Mouse (Mus musculus) gastrocnemius, postnatal 4 days (tissue): Measurements from ENCODE around the gene Cyp27a1. TPM values are rescaled to one million over a fixed set of nuclear protein-coding genes. Genes with fewer than 3 reads are reported as not detected.

Experiments used
- DNase-seq, 2 experiments: peaks; one replicate each; pipeline ENCODE4 v3.0.0; 2021 to 2022; ENCODE audit warnings: low spot score in 2 of 2, mixed read lengths in 2 of 2
- total RNA-seq, 2 experiments: library from RNA; stranded (reverse); gene quantifications; 2 replicates each; pipeline ENCODE4 v1.2.3; 2021

Cyp27a1 gene
- total RNA-seq, 2 experiments from 2014 or later = 6.5 to 6.7 TPM

DNA sequence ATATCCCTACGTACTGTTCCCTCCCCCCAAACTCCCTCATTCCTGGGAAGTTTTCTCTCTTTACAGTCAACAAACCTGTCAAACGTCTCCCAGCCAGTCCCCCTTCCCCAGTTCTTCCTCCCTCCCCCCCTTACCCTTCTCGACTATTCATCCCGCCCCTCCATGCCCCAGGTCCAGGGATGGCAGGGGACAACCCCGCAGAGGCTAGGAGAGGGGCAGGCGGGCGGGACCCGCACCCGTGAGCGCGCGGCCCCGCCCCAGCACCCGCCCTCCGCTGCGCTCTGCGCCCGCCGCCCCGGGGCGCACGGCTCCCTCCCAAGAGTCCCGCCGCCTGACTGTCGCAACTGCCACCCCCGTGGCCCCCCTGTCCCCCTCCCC, 58.1 kb downstream of the Cyp27a1 start:
- DNase-seq = no peak

DNA sequence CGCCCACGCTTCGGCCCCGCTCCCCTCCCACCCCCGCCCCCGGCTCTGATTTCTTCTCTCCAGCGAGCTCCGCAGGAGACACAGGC, 58.3 kb downstream of the Cyp27a1 start, which contains the start of gene Wnt6:
Wnt6 (plus strand) TSS at position 48 of the 86 bp plus-strand sequence.
- no peak for DNase-seq

GRCm38 (mm10) chr1:74771931-74772620, 58.7 kb downstream of the Cyp27a1 start:
- no peak for DNase-seq

- DNase-seq = peak in 1 of 2 experiments; percentile 76
Measured at GRCm38 (mm10) chr1:74773136-74773535, 59.8 kb downstream of the Cyp27a1 start.

DNA sequence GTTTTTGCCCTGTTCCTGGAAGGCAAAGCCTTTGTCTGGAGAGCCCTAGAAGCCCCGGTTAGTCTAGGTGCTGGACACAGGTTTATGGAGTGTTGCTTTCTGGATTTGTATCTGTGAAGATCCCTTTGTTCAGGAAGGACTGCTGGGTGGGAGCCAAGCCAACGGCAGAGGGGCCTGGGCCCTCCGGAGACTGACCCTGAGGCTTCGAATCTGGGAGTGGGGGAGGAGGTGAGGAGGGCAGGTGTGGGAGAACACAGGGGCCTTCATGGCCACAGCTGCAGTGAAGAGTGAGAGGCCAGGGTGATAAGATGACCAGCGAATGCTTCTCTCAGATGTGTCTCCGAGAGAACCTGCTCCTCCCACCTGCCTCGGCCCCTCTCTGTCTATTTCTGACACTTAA, 60.7 kb downstream of the Cyp27a1 start:
- DNase-seq = no peak

GRCm38 (mm10) chr1:74775816-74776215, 62.4 kb downstream of the Cyp27a1 start:
- no peak for DNase-seq

DNA sequence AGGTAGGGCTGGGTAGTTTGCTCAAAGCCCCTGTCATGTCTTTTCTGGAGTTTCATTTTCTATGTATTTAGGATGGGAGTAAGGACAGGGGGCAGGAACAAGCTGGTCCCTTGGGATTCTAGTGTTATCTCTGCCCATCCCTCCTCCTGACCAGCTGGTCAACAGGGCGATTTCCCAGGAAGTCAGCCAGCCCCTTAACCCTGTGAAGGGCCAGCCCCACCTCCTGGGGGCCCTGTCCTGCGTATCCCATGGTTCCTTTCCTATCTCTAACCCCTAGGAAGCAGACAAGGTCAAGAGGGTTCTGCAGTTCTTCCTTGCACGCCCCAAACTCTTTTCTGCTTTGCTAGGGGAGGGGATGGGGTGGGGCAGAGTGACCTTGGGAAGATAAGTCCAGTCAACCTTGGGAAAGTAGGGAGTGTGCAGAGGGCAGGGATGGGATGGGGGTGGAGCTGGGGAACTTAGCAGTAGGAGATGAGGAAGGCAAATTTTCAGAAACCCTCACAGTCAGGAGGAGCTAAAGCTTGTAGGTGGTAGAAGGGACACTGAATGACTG, 65.6 kb downstream of the Cyp27a1 start:
- no peak for DNase-seq

DNA sequence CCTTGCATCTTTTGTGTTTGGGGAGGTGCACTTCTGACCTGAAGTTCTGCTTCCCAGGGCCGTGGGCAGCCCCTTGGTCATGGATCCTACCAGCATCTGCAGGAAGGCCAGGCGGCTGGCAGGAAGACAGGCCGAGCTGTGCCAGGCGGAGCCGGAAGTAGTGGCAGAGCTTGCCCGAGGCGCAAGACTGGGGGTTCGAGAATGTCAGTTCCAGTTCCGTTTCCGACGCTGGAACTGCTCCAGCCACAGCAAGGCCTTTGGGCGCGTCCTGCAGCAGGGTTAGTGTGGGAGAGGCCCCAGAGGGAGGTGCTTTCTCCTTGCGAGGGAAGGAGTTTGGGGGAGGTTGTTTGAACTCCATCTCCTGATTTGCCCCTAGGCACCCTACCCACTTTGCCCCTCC, 68.7 kb downstream of the Cyp27a1 start:
- no peak for DNase-seq

DNA sequence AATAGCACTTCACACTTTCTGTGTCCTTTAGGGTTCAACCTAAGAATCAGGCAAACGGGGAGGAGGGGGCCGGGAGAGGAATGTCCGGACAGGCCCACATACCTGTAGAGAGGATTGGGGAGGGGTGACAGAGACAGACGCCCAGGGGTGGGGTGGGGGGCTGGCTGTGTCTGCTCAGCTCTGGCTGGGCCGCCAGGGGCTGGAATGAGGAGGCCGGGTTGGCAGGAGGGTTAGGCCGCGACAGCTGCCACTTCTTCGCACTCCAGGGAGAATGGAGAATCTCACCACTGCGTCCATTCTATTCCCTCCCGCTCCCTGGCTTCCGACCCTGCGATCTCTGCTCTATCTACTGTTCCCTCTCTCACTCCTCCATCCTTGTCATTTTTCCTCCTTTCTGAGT, 70.2 kb downstream of the Cyp27a1 start:
- DNase-seq = no peak

GRCm38 (mm10) chr1:74784041-74784759, 70.8 kb downstream of the Cyp27a1 start:
- DNase-seq = peak in 1 of 2 experiments; percentile 71

Other genes with a start within 250 kb of the Cyp27a1 start
- gene Cnot9, start 207.5 kb upstream of the Cyp27a1 start, total RNA-seq = 10 to 100 TPM; 30.0 to 30.2 TPM
- gene Plcd4, start 170.7 kb upstream of the Cyp27a1 start, total RNA-seq = 10 to 100 TPM; 40.6 to 44.9 TPM
- 10 to 100 TPM; 19.7 to 20.5 TPM for gene Usp37, start 169.3 kb upstream of the Cyp27a1 start, total RNA-seq
- gene Zfp142, start 125.3 kb upstream of the Cyp27a1 start, total RNA-seq = 10 to 100 TPM; 12.5 to 14.3 TPM
- 10 to 100 TPM; 14.2 to 14.6 TPM for gene Bcs1l, start 125.3 kb upstream of the Cyp27a1 start, total RNA-seq
- gene Rnf25, start 112.2 kb upstream of the Cyp27a1 start, total RNA-seq = 10 to 100 TPM; 24.5 to 33.1 TPM
- gene Stk36, start 112.1 kb upstream of the Cyp27a1 start, total RNA-seq = 1 to 10 TPM; 2.8 to 3.0 TPM
- 10 to 100 TPM; 19.5 to 20.5 TPM for gene Ttll4, start 51.8 kb upstream of the Cyp27a1 start, total RNA-seq
- 10 to 100 TPM; 26.1 to 29.4 TPM for gene Prkag3, start 35.6 kb downstream of the Cyp27a1 start, total RNA-seq
- gene Wnt6, start 58.3 kb downstream of the Cyp27a1 start, total RNA-seq = 1 to 10 TPM; 1.1 to 1.8 TPM
- gene Wnt10a, start 77.9 kb downstream of the Cyp27a1 start, total RNA-seq = under 1 TPM; 0.13 to 0.27 TPM
- gene Cdk5r2, start 141.4 kb downstream of the Cyp27a1 start, total RNA-seq = under 1 TPM; 0.12 to 0.18 TPM
- gene Fev, start 171.8 kb downstream of the Cyp27a1 start, total RNA-seq = not detected
- gene Cryba2, start 179.6 kb downstream of the Cyp27a1 start, total RNA-seq = not detected
- gene Cfap65, start 222.0 kb downstream of the Cyp27a1 start, total RNA-seq = not detected
- under 1 TPM; 0.15 to 0.21 TPM for gene Ihh, start 238.1 kb downstream of the Cyp27a1 start, total RNA-seq